Mouse (Mus musculus) v-Abl transformed pro-B cells (cell line): Measurements from ENCODE around the gene Cntln.

Experiments
- in situ Hi-C, 2 experiments: fragments of 400-800 bp; cut with MboI; formaldehyde crosslinking; loops; one replicate each; pipeline ENCODE4 v1.15.1; 2025; ENCODE audit not compliant: unreplicated experiment in 2 of 2

Cntln gene

DNA sequence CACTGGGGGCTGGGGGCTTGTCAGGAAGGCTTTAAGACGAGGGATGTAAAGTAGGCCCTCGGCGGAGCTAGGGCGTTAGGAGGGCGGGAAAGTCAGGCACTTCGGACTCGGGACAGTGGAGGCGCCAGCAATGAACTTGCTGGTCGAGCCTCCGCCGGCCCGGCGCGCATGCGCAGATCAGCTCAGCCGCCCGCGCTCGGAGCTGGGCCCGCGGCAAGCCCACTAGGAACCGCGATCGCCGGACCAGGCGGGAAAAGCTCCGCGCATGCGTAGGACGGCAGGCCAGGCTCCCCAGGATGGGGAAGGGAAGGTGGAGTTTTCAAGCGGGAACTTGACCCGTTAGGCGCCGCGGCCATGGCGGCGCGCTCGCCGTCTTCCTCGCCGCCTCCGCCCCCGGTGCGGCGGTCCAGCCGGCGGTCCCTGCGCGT is at the start of gene Cntln:
Gene Cntln (plus strand): TSS at position 199 of the 428 bp plus-strand sequence.
- in situ Hi-C loops: loop anchor here in 1 of 2 experiments (25.0 kb wide), 1 partner anchor 1703 kb away; the partner anchor contains the start of gene Rraga

DNA sequence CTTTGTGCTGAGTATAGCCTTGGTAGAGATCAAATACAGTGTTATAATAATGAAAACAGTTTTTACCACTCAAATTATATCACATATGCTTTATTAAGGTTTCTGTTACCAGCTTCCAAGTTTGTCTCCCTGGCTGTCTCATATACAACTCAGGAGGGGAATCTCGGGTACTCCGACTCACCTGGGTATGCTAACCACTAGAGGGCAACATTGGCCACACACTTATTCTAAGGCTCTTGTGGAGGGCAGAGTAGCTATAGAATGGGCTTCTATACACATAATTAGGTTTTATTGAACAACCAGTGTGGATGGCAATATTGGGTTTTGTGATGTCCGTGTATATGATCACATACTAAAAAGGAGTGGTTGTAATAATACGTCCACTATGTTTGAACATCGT is 47.1 kb upstream of the Cntln start:
- in situ Hi-C loops: loop anchor here (10.0 to 25.0 kb wide), 5 partner anchors 258 to 1700 kb away; no protein-coding TSS in a partner anchor

DNA sequence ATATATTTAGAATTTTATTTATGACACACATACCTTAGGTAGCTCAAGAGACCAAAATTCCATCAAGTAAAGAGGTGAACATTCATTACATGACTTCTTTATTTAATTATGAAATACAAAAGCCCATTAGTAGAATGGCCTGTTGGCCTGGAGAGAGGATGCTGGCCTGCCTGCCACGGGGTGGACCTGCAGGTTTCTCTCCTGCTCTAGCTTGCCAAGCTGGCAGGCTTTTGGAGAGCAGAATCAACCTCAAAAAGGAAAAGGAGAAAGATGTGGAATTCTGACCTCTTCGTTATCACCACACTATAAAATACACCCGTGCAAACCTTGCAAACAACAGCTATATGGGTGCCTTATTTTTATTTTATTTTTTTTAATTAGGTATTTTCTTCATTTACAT is 45.6 kb upstream of the Cntln start:
- in situ Hi-C loops: loop anchor here (10.0 to 25.0 kb wide), 5 partner anchors 256 to 1699 kb away; no protein-coding TSS in a partner anchor

DNA sequence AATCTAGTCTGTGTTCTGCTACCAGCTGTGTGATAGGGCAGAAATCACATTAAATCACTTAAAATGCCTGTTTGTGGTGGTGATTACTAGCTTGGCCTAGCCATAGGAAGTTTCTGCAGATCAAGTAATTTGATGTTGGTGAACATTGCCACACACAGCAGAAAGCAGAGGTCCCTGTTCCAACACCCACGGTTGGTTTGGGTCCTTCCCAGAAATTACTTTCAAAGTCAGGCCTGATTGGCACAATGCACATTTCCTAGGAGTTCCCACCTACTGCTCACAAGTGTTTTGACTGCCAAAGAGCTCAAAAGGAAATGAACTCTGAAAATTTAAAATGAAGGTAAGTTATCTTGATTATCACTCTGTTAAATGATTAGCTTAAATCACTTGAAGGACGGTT is 44.6 kb upstream of the Cntln start:
- in situ Hi-C loops: loop anchor here (10.0 to 25.0 kb wide), 5 partner anchors 255 to 1698 kb away; no protein-coding TSS in a partner anchor

DNA sequence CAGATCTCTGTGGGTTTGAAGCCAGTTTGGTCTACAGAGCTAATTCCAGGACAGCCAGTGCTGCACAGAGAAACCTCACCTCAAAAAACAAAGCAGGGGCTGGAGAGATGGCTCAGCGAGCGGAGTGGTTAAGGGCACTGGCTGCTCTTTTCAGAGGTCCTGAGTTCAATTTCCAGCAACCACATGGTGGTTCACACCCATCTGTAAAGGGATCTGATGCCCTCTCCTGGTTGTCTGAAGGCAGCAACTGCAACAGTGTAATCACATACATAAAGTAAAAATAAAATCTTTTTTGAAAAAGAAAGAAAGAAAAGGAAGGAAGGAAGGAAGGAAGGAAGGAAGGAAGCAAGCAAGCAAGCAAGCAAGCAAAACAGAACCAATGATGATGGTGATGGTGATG is 26.5 kb upstream of the Cntln start:
- in situ Hi-C loops: no loop called here

DNA sequence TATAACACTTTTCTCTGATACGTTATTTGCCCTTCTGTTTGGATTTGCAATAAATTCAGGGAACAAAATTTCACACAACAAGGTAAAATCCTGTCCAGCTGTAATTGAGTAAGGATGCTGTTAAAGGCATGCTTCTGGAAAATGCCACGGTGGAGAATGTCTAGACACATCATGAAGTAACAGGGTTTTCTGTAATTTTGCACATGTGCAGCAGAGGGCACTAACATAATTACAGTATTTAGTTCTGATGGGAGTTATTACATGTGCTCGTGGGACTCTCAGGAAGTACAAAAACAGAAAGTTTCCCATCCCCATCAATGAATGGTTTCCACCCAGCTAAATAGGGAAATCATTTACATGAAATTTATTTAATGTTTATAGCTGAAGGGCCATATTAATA is 7.8 kb upstream of the Cntln start:
- in situ Hi-C loops: loop anchor here (5.0 to 25.0 kb wide), 2 partner anchors 216 to 1711 kb away; partner anchors contain the start of gene Rraga (in 1 of the 2)

DNA sequence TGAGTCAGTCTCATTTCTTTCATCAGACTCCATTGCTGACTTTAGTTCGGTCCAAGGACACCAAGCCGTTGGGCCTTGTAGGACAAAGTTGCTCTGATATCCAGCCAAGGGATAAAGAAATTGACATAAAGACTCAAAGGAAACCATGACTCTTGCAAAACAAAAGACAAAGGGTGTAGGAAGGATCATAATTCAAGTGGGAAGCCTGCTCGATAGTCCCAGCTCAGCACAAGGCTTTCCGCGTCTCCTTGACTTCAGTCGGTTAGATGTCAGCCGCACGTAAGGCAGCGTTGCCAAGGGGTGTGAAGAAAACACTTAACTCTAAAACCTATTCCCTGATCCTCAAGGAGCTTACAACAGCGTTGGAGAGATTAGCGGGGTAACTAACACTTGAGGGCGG is 463 bp upstream of the Cntln start:
- in situ Hi-C loops: loop anchor here in 1 of 2 experiments (25.0 kb wide), 1 partner anchor 1704 kb away; the partner anchor contains the start of gene Rraga

DNA sequence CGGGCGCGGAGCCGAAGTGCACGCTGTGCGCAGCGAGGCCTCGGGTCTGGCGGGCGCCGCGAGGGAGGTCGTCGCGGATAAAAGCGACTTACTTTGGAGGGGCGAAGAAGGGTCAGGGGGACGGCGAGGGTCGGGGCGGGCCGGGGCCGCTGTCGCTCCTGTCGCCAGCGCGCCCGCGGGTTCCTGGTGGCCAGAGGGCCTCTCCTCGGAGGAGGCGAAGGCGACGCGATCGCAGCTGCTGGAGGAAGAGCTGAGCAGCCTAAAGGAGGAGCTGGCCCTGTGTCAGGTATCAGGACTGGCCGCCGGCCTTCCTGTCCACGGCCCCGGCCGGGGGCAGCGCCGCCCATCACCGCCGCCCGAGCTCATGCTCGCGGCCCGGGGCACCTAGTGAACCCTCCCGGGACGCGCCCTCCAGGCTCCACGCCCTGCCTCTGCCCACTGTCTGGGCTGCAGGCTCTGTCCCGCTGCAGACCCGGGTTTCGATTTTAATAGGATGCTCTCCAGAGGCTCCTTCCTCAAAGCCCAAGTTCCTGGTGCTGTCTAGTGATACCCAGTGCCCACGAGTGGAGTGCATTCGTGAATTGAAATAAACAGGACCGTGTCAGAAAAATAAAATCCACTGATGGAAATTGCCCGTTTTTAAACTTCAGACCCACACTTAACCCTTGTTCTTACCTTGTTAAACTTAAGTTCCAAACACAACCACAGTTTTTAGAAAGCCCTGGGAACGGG is 596 bp downstream of the Cntln start:
- in situ Hi-C loops: loop anchor here in 1 of 2 experiments (5.0 to 25.0 kb wide), 2 partner anchors 53 to 1703 kb away; partner anchors contain the start of gene Rraga

DNA sequence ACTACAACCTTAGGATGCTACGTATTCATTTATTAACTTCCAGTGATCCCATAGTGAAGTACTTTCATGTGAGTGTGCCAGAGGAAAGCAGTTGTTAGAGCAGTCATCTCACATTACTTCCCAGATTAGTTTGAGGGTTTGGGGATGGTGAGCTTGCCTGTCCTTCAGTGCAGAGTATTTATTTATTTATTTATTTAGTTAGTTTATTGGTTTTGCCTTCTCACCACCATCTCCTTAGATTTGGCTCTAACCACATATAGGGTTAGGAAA is 1.1 kb downstream of the Cntln start:
- in situ Hi-C loops: loop anchor here in 1 of 2 experiments (5.0 to 25.0 kb wide), 2 partner anchors 52 to 1702 kb away; partner anchors contain the start of gene Rraga

DNA sequence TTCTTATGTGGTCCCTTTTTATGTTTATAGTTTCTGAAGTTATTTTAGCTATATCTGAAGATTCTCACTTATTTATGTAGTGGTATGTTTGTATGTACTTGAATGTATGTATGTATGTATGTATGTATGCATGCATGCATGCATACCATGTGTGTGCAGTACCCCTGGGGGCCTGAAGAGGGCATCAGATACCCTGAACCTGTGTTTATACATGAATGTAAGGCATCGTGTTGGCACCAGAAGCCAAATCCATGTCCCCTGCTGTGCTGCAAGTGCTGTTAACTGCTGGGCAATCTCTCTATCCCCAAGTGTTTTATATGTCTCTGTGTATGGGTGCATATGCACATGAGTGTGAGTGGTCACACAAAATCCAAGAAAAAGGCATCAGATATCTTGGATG is 34.3 kb downstream of the Cntln start:
- in situ Hi-C loops: no loop called here

DNA sequence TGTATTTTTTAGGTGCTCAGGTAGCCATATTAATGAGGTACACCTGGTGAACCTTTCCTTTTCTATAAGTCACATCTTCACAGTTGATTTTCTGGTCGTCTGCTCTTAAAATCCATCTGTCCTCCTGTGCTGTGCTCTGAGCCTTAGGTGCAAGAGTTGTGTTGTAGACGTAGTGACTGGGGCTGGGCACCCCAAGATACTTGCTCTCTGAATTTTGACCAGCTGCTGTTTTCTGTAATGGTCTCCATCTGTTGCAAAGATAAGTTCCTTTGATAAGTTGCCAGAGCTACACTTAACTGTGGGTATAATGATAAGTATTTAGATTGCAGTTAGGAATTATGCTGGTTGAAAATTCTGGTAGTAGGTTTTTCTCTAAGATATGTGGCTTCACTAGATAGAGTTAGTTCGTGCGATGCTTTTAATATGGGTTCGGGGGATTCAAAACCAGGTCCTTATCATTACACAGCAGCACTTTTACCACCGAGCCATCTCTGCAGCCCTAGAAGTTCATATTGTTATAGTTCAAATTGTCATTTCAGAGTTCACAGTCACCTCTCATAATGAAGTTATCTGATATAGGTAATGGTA is 50.3 kb downstream of the Cntln start:
- in situ Hi-C loops: no loop called here

DNA sequence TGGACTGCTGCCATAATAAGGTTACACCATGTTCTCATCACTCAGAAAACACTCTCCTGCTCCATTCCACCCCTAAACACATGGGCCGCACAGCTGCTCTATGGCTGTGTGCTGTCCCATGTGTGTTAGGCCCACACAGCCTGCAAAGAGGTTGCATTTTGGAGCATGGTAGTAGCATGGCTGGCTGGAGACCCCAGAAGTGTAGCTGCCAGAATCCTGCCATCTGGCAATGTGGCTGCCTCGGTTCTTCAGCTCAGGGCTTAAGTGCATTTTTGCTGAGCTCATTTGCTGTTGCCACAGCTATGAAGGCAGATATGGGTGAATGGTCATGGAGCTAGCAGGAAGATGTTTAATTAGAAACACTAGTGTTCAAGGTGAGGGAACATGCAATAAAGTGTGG is 58.0 kb downstream of the Cntln start:
- in situ Hi-C loops: no loop called here

DNA sequence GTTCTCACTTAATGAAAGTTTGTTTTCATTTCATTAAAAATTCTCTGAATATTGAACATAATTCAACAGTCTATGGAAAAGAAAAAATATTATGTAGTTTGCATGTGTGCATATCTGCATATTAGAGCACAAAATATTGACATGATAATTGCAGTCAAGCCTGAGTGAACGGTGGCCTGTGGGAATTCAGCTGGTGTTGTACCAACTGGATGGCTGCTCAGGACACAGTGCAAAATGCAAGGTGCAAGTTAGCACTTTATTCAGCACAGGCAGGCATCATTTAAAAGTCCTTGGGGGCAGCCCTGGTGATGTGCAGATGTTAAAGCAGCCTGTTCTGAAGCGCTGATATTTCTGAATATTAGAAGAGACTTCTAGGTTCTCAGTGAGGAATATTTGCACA is 58.5 kb downstream of the Cntln start:
- in situ Hi-C loops: no loop called here

DNA sequence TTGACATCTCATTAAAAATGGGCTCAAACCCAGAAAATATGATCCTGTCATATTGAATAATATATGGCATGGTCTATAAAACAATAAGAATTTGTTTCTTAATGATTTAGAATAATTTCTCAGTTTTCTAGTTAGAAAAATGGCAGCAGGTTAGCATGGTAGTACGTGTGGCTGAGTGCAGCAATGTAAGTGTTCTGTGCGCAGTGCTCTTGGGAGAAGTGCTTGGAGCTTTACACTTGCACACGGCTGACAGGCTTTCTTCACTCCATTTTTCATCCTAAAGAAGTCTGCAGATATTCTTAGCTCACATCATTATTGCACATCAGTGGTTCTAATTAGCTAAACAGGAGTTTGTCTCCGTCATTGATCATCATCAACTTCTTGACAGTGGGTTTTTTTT is 60.0 kb downstream of the Cntln start:
- in situ Hi-C loops: no loop called here

DNA sequence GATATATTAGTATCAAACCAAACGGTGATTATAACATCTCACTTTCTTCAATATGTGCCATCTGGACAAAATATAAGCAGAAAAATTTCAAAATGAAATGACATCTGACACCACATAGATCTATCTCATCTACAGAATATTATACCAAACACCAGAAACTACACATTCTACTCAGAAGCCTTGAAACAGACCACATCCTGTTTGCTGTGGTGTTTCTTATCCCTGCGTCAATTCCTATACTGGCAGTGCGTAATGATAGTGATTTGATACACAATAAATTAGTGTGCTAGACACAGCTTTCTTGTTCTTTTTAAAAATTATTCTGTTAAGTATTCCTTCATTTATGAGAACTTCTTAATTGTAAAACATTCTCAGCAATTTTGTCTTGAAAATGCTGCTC is 62.3 kb downstream of the Cntln start:
- in situ Hi-C loops: no loop called here

DNA sequence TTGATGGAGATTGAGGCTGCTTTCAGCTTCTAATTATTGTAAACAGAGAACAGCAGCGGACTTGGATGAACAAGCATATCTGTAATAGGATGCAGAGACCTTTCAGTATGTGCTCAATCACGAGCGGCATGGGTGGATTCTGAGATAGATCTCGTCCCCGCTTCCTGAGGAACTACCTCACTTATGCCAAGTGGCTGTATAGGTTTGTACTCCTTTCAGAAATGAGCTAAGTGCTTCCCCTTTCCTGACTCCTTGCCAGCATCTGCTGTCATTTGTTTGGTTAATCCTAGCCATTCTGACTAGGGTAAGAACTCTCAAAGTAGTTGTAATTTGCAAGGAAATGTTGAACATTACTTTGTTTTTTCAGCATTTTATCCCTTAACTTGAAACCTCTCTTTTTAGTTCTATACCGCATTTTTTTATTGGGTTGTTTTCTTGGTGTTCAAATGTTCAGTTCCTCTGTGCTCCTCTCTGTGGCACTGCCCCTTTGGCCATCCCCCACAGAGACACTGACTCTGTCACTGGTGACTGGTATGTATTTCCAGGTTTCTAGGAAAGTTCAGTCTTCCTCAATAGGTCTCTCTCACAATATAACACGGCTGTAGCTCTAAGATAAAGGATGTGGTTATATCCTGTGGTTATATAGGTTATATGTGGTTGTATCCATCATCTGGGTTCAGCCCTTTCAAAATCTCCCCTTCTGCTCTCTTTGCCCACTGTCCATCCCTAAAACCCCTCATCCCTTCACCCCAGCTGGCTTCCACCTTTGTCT is 93.0 kb downstream of the Cntln start:
- in situ Hi-C loops: no loop called here

DNA sequence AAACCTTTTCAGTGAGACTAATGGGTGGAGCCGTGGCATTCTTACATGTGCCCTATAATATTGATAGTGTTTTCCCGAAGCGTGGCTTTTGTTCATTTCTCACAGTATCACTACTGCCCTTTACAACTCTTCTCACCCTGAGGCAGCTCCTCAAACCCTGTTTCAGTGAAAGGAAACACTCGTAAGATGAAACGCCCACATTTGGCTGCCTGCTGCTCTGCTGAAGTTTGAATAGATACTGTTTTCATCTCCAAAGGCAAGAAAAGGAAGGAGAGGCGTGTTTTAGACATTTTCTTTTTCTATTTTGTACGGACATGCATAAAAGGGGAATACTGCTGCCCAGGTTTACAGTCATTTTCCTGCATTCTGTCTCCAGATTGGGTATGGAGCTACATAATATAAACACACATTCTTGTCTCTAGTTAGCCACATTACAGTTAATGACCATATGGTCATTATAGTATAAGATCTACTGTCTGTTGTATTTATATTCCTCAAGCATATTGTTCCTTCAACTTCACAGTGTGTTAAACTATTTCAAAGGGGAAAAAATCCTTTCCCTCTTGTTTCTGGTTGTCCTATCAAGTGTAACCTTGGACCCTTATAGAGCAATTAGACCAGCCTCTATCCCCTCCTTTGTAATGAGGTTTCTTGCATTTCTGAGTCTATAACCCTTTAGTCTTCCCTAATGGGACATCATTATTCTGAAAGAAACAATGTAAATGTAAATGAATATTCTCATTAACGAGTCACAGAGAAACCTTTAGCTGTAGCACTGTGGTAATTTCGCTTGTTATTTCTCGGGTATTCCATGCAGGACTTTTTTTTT is 111.6 kb downstream of the Cntln start:
- in situ Hi-C loops: no loop called here

DNA sequence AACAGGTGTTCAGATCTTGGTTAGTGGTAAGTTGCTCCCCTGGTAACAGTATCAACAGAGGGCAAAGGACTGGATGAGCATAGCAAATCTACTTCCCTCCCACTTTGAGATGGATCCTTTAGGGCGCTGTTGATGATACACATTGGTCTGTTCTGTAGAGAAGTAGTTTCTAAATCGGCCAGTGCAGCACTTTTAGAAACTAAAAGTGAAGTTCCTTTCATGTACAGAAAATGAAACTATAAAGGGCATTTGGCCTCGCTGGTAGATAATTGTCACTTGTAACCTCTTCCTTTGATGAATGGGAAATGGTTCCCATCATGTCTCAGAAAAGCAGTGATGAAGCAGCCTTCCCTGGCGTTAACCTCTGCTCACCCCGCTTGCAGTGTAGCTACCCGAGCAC is 121.5 kb downstream of the Cntln start:
- in situ Hi-C loops: no loop called here

DNA sequence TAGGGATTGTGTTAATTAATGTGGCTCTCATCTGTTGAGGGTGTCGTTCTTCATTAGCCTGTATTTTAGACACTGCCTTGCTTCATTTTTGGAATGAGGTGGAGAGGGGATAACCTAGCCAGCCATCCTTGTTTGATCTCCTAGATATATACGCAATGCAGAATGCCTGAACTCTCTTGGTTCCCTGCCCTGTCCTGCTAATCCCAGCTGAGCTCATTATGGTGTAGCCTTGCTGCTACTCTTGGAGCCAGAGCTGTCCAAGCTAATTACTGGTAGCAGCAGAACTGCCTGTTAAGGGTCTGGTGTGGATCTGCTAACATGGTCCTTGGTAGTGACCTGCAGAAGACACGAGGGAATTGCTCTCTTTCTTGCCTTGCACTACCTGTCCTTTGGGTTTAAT is 122.7 kb downstream of the Cntln start:
- in situ Hi-C loops: no loop called here

DNA sequence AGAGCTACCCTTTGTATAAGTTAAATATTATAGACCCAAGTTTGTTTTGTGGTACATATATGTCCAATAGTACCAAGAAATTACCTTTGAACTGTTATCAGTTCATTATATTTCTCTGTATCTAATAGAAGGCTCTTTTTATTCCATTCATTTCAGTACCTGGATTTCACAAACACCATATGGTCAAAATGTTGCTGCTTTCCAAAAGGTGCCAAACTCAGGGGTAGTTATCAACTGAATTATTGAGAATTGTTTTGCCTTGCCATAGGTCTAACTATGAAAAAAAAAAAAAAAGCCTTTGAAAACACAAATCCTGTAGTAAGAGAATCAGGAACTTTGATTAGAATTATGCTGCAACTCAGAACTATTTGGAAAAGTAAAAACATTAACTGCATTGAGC is 126.7 kb downstream of the Cntln start:
- in situ Hi-C loops: no loop called here
